Mouse (Mus musculus): ENCODE measurements around the gene Kif6. TPM values are rescaled to one million over a fixed set of nuclear protein-coding genes. Genes with fewer than 3 reads are reported as not detected.

Gene Kif6
- polyA plus RNA-seq, 1 experiment from 2014 or later: 2.3 TPM

- Histone ChIP-seq H3K27ac (replicated peaks) (no peak overlapping the region), H3K4me2 (no peak overlapping the region), H3K9ac (no peak overlapping the region), H3K4me1 (replicated peaks) (peaks cover 23% of the 10 kb centered on the region), H3K4me3 (no peak overlapping the region), H3K36me3 (no peaks in the 10 kb centered on the region), H3K27me3 (no peaks in the 10 kb centered on the region), H3K9me3 (no peaks in the 10 kb centered on the region)
- no peak for ATAC-seq (ENCODE audit: low FRiP score, low read depth)
- 54% methylated on average over 2 of the region's 2 CpGs for WGBS
Observed at GRCm38 (mm10) chr17:49872305-49872704, 257.4 kb downstream of the Kif6 start.

GRCm38 (mm10) chr17:49874746-49875145 lies 259.8 kb downstream of the Kif6 start:
- WGBS: 63% methylated on average over 5 of the region's 5 CpGs

GRCm38 (mm10) chr17:49875401-49875800 lies 260.5 kb downstream of the Kif6 start:
- no peak overlapping the region for H3K27ac ChIP-seq (replicated peaks)
- H3K9ac ChIP-seq: no peak overlapping the region
- no peak overlapping the region for H3K4me3 ChIP-seq
- no peak for ATAC-seq (ENCODE audit: low FRiP score, low read depth)
- peaks cover 17% of the 10 kb centered on the region for H3K4me1 ChIP-seq (replicated peaks)
- no peak overlapping the region for H3K4me2 ChIP-seq
- 56% methylated on average over 6 of the region's 6 CpGs for WGBS
- no peaks in the 10 kb centered on the region for H3K27me3 ChIP-seq
- no peaks in the 10 kb centered on the region for H3K36me3 ChIP-seq
- H3K9me3 ChIP-seq: no peaks in the 10 kb centered on the region

More at GRCm38 (mm10) chr17:49874746-49875145, 259.8 kb downstream of the Kif6 start:
- no peak overlapping the region for H3K9ac ChIP-seq
- no peak overlapping the region for H3K4me3 ChIP-seq
- ATAC-seq (ENCODE audit: low FRiP score, low read depth): no peak
- peaks cover 17% of the 10 kb centered on the region for H3K4me1 ChIP-seq (replicated peaks)
- H3K27me3 ChIP-seq: no peaks in the 10 kb centered on the region
- no peak overlapping the region for H3K27ac ChIP-seq (replicated peaks)
- H3K36me3 ChIP-seq: no peaks in the 10 kb centered on the region
- no peaks in the 10 kb centered on the region for H3K9me3 ChIP-seq
- H3K4me2 ChIP-seq: no peak overlapping the region

- Histone ChIP-seq H3K36me3 (no peaks in the 10 kb centered on the region), H3K9me3 (no peaks in the 10 kb centered on the region), H3K27me3 (no peaks in the 10 kb centered on the region), H3K9ac (no peak overlapping the region), H3K4me1 (replicated peaks) (peaks cover 17% of the 10 kb centered on the region), H3K27ac (replicated peaks) (no peak overlapping the region), H3K4me2 (no peak overlapping the region), H3K4me3 (no peak overlapping the region)
- 46% methylated on average over 15 of the region's 15 CpGs for WGBS
- no peak for ATAC-seq (ENCODE audit: low FRiP score, low read depth)
Observed at GRCm38 (mm10) chr17:49875939-49876651, 261.2 kb downstream of the Kif6 start.

GRCm38 (mm10) chr17:49880919-49881744 lies 266.2 kb downstream of the Kif6 start:
- H3K9ac ChIP-seq: no peak overlapping the region
- no peak overlapping the region for H3K4me2 ChIP-seq
- no peak overlapping the region for H3K27ac ChIP-seq (replicated peaks)
- peaks cover 14% of the 10 kb centered on the region for H3K4me1 ChIP-seq (replicated peaks)
- no peak overlapping the region for H3K4me3 ChIP-seq
- no peak for ATAC-seq (ENCODE audit: low FRiP score, low read depth)
- 82% methylated on average over 5 of the region's 5 CpGs for whole genome bisulfite sequencing
- H3K27me3 ChIP-seq: no peaks in the 10 kb centered on the region
- H3K36me3 ChIP-seq: no peaks in the 10 kb centered on the region
- no peaks in the 10 kb centered on the region for H3K9me3 ChIP-seq

GRCm38 (mm10) chr17:49881796-49882195 lies 266.9 kb downstream of the Kif6 start:
- 71% methylated on average over 7 of the region's 7 CpGs for WGBS
- H3K4me1 ChIP-seq (replicated peaks): peaks cover 13% of the 10 kb centered on the region

GRCm38 (mm10) chr17:49883136-49883755 lies 268.3 kb downstream of the Kif6 start:
- 89% methylated on average over 8 of the region's 8 CpGs for WGBS
- peaks cover 17% of the 10 kb centered on the region for H3K4me1 ChIP-seq (replicated peaks)
- ATAC-seq (ENCODE audit: low FRiP score, low read depth): no peak
- no peaks in the 10 kb centered on the region for H3K27me3 ChIP-seq
- H3K27ac ChIP-seq (replicated peaks): no peak overlapping the region
- no peaks in the 10 kb centered on the region for H3K36me3 ChIP-seq
- H3K4me3 ChIP-seq: no peak overlapping the region
- H3K4me2 ChIP-seq: no peak overlapping the region
- H3K9ac ChIP-seq: no peak overlapping the region
- H3K9me3 ChIP-seq: no peaks in the 10 kb centered on the region

More at GRCm38 (mm10) chr17:49881796-49882195, 266.9 kb downstream of the Kif6 start:
- ATAC-seq (ENCODE audit: low FRiP score, low read depth): no peak
- Histone ChIP-seq H3K9me3 (no peaks in the 10 kb centered on the region), H3K27ac (replicated peaks) (no peak overlapping the region), H3K4me3 (no peak overlapping the region), H3K9ac (no peak overlapping the region), H3K36me3 (no peaks in the 10 kb centered on the region), H3K27me3 (no peaks in the 10 kb centered on the region), H3K4me2 (no peak overlapping the region)

GRCm38 (mm10) chr17:49885035-49885434 lies 270.1 kb downstream of the Kif6 start:
- no peak overlapping the region for H3K4me3 ChIP-seq
- no peak overlapping the region; the same call in 1 of the 2 replicates for H3K27ac ChIP-seq (replicated peaks)
- WGBS: 50% methylated on average over 11 of the region's 11 CpGs
- H3K27me3 ChIP-seq: no peaks in the 10 kb centered on the region
- no peak overlapping the region for H3K4me2 ChIP-seq
- 0 out of 2 replicates have a peak, but pooled peaks have one; percentile 20 for ATAC-seq (ENCODE audit: low FRiP score, low read depth)
- H3K4me1 ChIP-seq (replicated peaks): peaks cover 17% of the 10 kb centered on the region
- no peaks in the 10 kb centered on the region for H3K9me3 ChIP-seq
- H3K36me3 ChIP-seq: no peaks in the 10 kb centered on the region
- no peak overlapping the region for H3K9ac ChIP-seq

GRCm38 (mm10) chr17:49889629-49890028 lies 274.7 kb downstream of the Kif6 start:
- Histone ChIP-seq H3K27me3 (no peaks in the 10 kb centered on the region), H3K4me2 (no peak overlapping the region), H3K4me3 (no peak overlapping the region), H3K4me1 (replicated peaks) (peaks cover 16% of the 10 kb centered on the region), H3K9ac (no peak overlapping the region), H3K27ac (replicated peaks) (no peak overlapping the region), H3K36me3 (no peaks in the 10 kb centered on the region), H3K9me3 (no peaks in the 10 kb centered on the region)
- 19% methylated on average over 7 of the region's 7 CpGs for WGBS
- ATAC-seq (ENCODE audit: low FRiP score, low read depth): peak; percentile 64

GRCm38 (mm10) chr17:49890861-49891260 lies 275.9 kb downstream of the Kif6 start:
- H3K4me1 ChIP-seq (replicated peaks): peaks cover 4% of the 10 kb centered on the region; the same call in 1 of the 2 replicates
- no peaks in the 10 kb centered on the region for H3K36me3 ChIP-seq
- no peak overlapping the region for H3K9ac ChIP-seq
- 69% methylated on average over 16 of the region's 16 CpGs for WGBS
- H3K4me2 ChIP-seq: no peak overlapping the region
- no peaks in the 10 kb centered on the region for H3K27me3 ChIP-seq
- no peak for ATAC-seq (ENCODE audit: low FRiP score, low read depth)
- no peaks in the 10 kb centered on the region for H3K9me3 ChIP-seq
- H3K27ac ChIP-seq (replicated peaks): no peak overlapping the region
- no peak overlapping the region for H3K4me3 ChIP-seq

GRCm38 (mm10) chr17:49892390-49892789 lies 277.5 kb downstream of the Kif6 start:
- WGBS: 93% methylated on average over 6 of the region's 6 CpGs
- no peaks in the 10 kb centered on the region for H3K27me3 ChIP-seq
- no peaks in the 10 kb centered on the region for H3K9me3 ChIP-seq
- H3K27ac ChIP-seq (replicated peaks): no peak overlapping the region
- ATAC-seq (ENCODE audit: low FRiP score, low read depth): no peak
- no peak overlapping the region for H3K4me3 ChIP-seq
- no peak overlapping the region for H3K4me2 ChIP-seq
- H3K36me3 ChIP-seq: no peaks in the 10 kb centered on the region
- H3K9ac ChIP-seq: no peak overlapping the region
- peaks cover 3% of the 10 kb centered on the region; the same call in 1 of the 2 replicates for H3K4me1 ChIP-seq (replicated peaks)

GRCm38 (mm10) chr17:49894471-49894870 lies 279.5 kb downstream of the Kif6 start:
- ATAC-seq (ENCODE audit: low FRiP score, low read depth): no peak
- 83% methylated on average over 6 of the region's 6 CpGs for WGBS
- H3K36me3 ChIP-seq: no peaks in the 10 kb centered on the region

More at GRCm38 (mm10) chr17:49894471-49894870, 279.5 kb downstream of the Kif6 start:
- H3K9ac ChIP-seq: no peak overlapping the region
- 0 out of 2 replicates have a peak, but pooled peaks cover under 1% of the 10 kb centered on the region for H3K27me3 ChIP-seq
- H3K27ac ChIP-seq (replicated peaks): no peak overlapping the region
- H3K4me1 ChIP-seq (replicated peaks): peaks cover 3% of the 10 kb centered on the region; the same call in 1 of the 2 replicates
- no peak overlapping the region for H3K4me2 ChIP-seq
- H3K9me3 ChIP-seq: no peaks in the 10 kb centered on the region
- H3K4me3 ChIP-seq: no peak overlapping the region
